Mouse (Mus musculus): Measurements from ENCODE around the gene Atxn10. TPM values are rescaled to one million over a fixed set of nuclear protein-coding genes. Genes with fewer than 3 reads are reported as not detected.

The Atxn10 gene
- polyA plus RNA-seq, 1 experiment from 2014 or later, result 449 TPM

DNA sequence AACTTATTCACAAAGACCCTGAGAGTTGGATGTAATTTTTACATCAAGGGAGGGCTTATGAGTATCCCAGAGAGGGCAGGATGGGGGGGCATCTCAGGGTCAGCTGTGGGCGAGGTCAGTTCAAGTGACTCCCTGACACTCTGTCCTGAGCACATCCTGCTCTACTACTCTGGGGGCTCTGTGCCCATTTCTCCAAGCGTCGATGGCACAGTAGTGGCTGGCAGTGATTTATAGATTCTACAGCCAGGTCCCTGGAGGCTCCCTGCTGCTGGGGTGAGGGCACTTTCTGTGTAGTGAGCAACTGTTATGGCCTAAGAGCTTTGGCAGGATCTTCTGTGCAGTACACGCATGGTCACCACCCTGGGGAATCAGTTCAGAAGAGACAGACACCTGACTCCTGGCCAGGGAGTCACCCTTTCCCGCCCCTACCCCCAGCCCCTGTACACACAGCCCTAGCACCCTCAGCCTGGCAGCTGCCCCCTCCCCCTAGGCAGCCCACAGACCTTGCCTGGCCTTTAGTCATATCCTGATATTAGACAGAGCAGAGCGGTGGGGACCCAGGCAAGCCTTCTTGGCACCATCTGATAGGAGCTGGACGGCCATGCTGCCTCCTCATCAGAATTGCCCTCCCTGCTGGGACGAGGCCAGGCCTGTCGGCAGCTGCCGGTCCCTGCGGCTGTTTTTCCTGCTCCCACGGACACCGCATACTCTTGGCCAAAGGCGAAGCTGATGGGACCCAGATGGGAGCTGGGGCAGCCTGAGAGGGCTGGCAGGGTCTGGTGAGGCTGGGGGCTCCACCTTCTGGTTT lies 169.3 kb downstream of the Atxn10 start:
- Histone ChIP-seq H3K27me3 (ENCODE audit: control insufficient read depth, insufficient read depth, low read length) (no peaks in the 10 kb centered on the region), H3K4me2 (ENCODE audit: low read depth) (no peak overlapping the region), H3K36me3 (ENCODE audit: control insufficient read depth, insufficient read depth, low read length) (no peaks in the 10 kb centered on the region), H3K9me3 (ENCODE audit: control insufficient read depth, low read length) (no peaks in the 10 kb centered on the region), H3K4me1 (ENCODE audit: control insufficient read depth, insufficient read depth, low read length) (peaks cover 27% of the 10 kb centered on the region), H3K9ac (ENCODE audit: low read length) (no peak overlapping the region; the same call in 1 of the 2 replicates), H3K4me3 (ENCODE audit: low read depth, low read length) (no peak overlapping the region), H3K27ac (ENCODE audit: low read depth, low read length) (peak overlapping the region; percentile 23; the same call in 1 of the 2 replicates)
- 44% methylated on average over 14 of the region's 14 CpGs for WGBS
- no peak for DNase-seq (ENCODE audit: low spot score)
- no peak for ATAC-seq (ENCODE audit: insufficient read depth, low FRiP score, low TSS enrichment)

DNA sequence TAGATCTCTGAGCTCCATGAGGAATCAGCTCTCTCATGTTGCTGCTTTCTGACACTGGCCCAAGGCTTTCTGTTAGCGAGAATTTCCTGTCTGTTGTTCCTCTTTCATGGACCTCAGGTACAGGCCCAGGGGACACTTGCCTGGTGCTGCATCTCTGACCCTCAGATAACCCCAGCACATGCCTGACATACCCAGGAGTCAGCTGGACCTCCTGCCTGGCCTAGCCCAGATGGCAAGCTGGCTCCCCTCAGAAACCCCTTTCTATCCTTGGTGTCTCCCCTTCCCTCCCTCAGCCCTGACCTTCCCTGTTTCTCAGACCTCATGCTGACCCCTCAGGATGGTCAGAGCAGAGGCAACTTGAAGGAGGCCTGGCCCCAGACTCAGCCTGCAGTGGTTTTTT lies 170.6 kb downstream of the Atxn10 start:
- Histone ChIP-seq H3K9ac (ENCODE audit: low read length) (0 out of 2 replicates have a peak overlapping the region, but pooled peaks have one; percentile 24), H3K4me2 (ENCODE audit: low read depth) (no peak overlapping the region), H3K27me3 (ENCODE audit: control insufficient read depth, insufficient read depth, low read length) (no peaks in the 10 kb centered on the region), H3K36me3 (ENCODE audit: control insufficient read depth, insufficient read depth, low read length) (no peaks in the 10 kb centered on the region), H3K27ac (ENCODE audit: low read depth, low read length) (peak overlapping the region; percentile 86), H3K4me3 (ENCODE audit: low read depth, low read length) (no peak overlapping the region), H3K4me1 (ENCODE audit: control insufficient read depth, insufficient read depth, low read length) (peaks cover 25% of the 10 kb centered on the region), H3K9me3 (ENCODE audit: control insufficient read depth, low read length) (no peaks in the 10 kb centered on the region)
- WGBS, result 68% methylated on average over 1 of the region's 1 CpGs
- no peak for DNase-seq (ENCODE audit: low spot score)
- ATAC-seq (ENCODE audit: insufficient read depth, low FRiP score, low TSS enrichment), result no peak

- no peaks in the 10 kb centered on the region for H3K27me3 ChIP-seq (ENCODE audit: control insufficient read depth, insufficient read depth, low read length)
- peak overlapping the region; percentile 59 for H3K9ac ChIP-seq (ENCODE audit: low read length)
- 35% methylated on average over 32 of the region's 32 CpGs for WGBS
- H3K4me2 ChIP-seq (ENCODE audit: low read depth), result no peak overlapping the region
- peak; percentile 77 for ATAC-seq (ENCODE audit: insufficient read depth, low FRiP score, low TSS enrichment)
- no peaks in the 10 kb centered on the region for H3K36me3 ChIP-seq (ENCODE audit: control insufficient read depth, insufficient read depth, low read length)
- H3K9me3 ChIP-seq (ENCODE audit: control insufficient read depth, low read length), result no peaks in the 10 kb centered on the region
- peak overlapping the region; percentile 86 for H3K27ac ChIP-seq (ENCODE audit: low read depth, low read length)
- H3K4me3 ChIP-seq (ENCODE audit: low read depth, low read length), result no peak overlapping the region
- H3K4me1 ChIP-seq (ENCODE audit: control insufficient read depth, insufficient read depth, low read length), result peaks cover 25% of the 10 kb centered on the region
- peak; percentile 82 for DNase-seq (ENCODE audit: low spot score)
Measured at GRCm38 (mm10) chr15:85507370-85508014, 171.4 kb downstream of the Atxn10 start.

Other genes starting within 250 kb of the Atxn10 start
- gene Smc1b, start 204.3 kb upstream of the Atxn10 start, polyA plus RNA-seq (2014; fragmentation: Nextera tagmentation; extraction: Ambion mirVana), result 0.11 TPM in 1 of 2 replicates, not detected in the other
- 0.62 and 0.78 TPM in 2 replicates for gene Ribc2, start 204.2 kb upstream of the Atxn10 start, polyA plus RNA-seq (2014; fragmentation: Nextera tagmentation; extraction: Ambion mirVana)
- gene Fbln1, start 130.3 kb upstream of the Atxn10 start, polyA plus RNA-seq (2014; fragmentation: Nextera tagmentation; extraction: Ambion mirVana), result 115 and 120 TPM in 2 replicates
- not detected in 2 replicates for gene 7530416G11Rik, start 167.0 kb downstream of the Atxn10 start, polyA plus RNA-seq (2014; fragmentation: Nextera tagmentation; extraction: Ambion mirVana)
- 81.7 and 85.1 TPM in 2 replicates for gene Wnt7b, start 246.2 kb downstream of the Atxn10 start, polyA plus RNA-seq (2014; fragmentation: Nextera tagmentation; extraction: Ambion mirVana)